Comparison of ENCODE assay signal across 9 mouse cellular contexts in genomic region chr2:18694611-18694950, GRCm38 (mm10). TPM values are rescaled to one million over a fixed set of nuclear protein-coding genes. Genes with fewer than 3 reads are reported as not detected.
DNase-seq lines count a peak whose midpoint lies in the region; ATAC-seq and TF ChIP-seq lines count a peak whose summit lies in the region.
"Had no signal": no experiment of that assay in that cellular context is flagged by ENCODE, and none has a peak within 500 bp of the region (broad histone marks: within the 10 kb centered on the region; RNA-seq: fewer than 3 reads in every experiment).

No protein-coding gene starts in this region.

- H3K27me3 ChIP-seq in heart, embryonic 10.5 days (ENCODE audit: insufficient read depth, poor library complexity, severe bottlenecking): peaks cover 84% of the 10 kb centered on the region
- H3K27me3 ChIP-seq in CH12.LX (replicated peaks): peaks cover 25% of the 10 kb centered on the region
- peaks cover 65% of the 10 kb centered on the region for H3K27me3 ChIP-seq in forebrain, embryonic 12.5 days
- H3K27me3 ChIP-seq in liver, embryonic 15.5 days: peaks cover 94% of the 10 kb centered on the region

- intact Hi-C loops in heart, postnatal 10 days (cut with DNase I): loop anchor here (2.0 to 5.0 kb wide), 4 partner anchors 72 to 667 kb away; partner anchors contain the start of gene Dnajc1

- TF ChIP-seq EP300 in CH12.LX (IDR thresholded peaks at IDR 0.05; ENCODE audit: low read length): no peak

- no peaks in the 10 kb centered on the region for H3K36me3 ChIP-seq in heart, embryonic 10.5 days
- no peaks in the 10 kb centered on the region for H3K36me3 ChIP-seq in CH12.LX (replicated peaks in 1 of 2; ENCODE audit: control insufficient read depth in 1 of 2, insufficient read depth in 1 of 2, low read length in 1 of 2)
- H3K36me3 ChIP-seq in forebrain, embryonic 12.5 days (replicated peaks): no peaks in the 10 kb centered on the region
- no peaks in the 10 kb centered on the region for H3K36me3 ChIP-seq in liver, embryonic 15.5 days (replicated peaks)

- TF ChIP-seq POLR2A in CH12.LX (IDR thresholded peaks at IDR 0.05; ENCODE audit: low read depth, low read length): no peak

- peak; percentile 18 for ATAC-seq in forebrain, embryonic 12.5 days (ENCODE audit: low FRiP score)
- 0 out of 2 replicates have a peak, but pooled peaks have one; percentile 4 for ATAC-seq in liver, embryonic 15.5 days (ENCODE audit: insufficient read depth)

- in situ Hi-C loops in CH12.LX (cut with MboI; ENCODE audit: low pct_ligation_motif_present, low pct_unique_long_range_greater_than_20kb, low sequenced_read_pairs): loop anchor here (25.0 kb wide), 2 partner anchors 307 to 657 kb away; partner anchors contain the start of genes A930004D18Rik, Dnajc1 and Skida1

- peak overlapping the region; percentile 89 for H3K4me3 ChIP-seq in heart, embryonic 10.5 days
- H3K4me3 ChIP-seq in CH12.LX (replicated peaks in 1 of 3; ENCODE audit: low read depth in 2 of 3, low read length in 2 of 3, poor library complexity in 1 of 3): peak overlapping the region; percentile 74 to 84 (median 83)
- H3K4me3 ChIP-seq in forebrain, embryonic 12.5 days (replicated peaks): peak overlapping the region; percentile 55
- peak overlapping the region; percentile 61 for H3K4me3 ChIP-seq in liver, embryonic 15.5 days (replicated peaks)

- no peak for TF ChIP-seq RAD21 in CH12.LX (IDR thresholded peaks at IDR 0.05; ENCODE audit: low read depth, low read length)

- H3K4me2 ChIP-seq in CH12.LX (ENCODE audit: insufficient read depth, low read depth, poor library complexity, severe bottlenecking): peak overlapping the region; percentile 65
- H3K4me2 ChIP-seq in forebrain, embryonic 12.5 days: peak overlapping the region; percentile 98
- peak overlapping the region; percentile 83 for H3K4me2 ChIP-seq in liver, embryonic 15.5 days

- no peak for TF ChIP-seq CTCF in CH12.LX (conservative IDR thresholded peaks at IDR 0.05 in 1 of 2, IDR thresholded peaks at IDR 0.05 in 1 of 2; ENCODE audit: low read depth in 2 of 2, low read length in 2 of 2)

- H3K4me1 ChIP-seq in heart, embryonic 10.5 days: peaks cover 28% of the 10 kb centered on the region
- peaks cover 0 to 10% of the 10 kb centered on the region in 2 experiments; a peak in 2 of 4 replicates for H3K4me1 ChIP-seq in CH12.LX (ENCODE audit: control insufficient read depth in 1 of 2, insufficient read depth in 2 of 2)
- peaks cover 34% of the 10 kb centered on the region for H3K4me1 ChIP-seq in forebrain, embryonic 12.5 days
- peaks cover 14% of the 10 kb centered on the region for H3K4me1 ChIP-seq in liver, embryonic 15.5 days (replicated peaks)

- H3K9me3 ChIP-seq in heart, embryonic 10.5 days: no peaks in the 10 kb centered on the region
- H3K9me3 ChIP-seq in CH12.LX (replicated peaks; ENCODE audit: low read length): peaks cover 5% of the 10 kb centered on the region
- H3K9me3 ChIP-seq in forebrain, embryonic 12.5 days: no peaks in the 10 kb centered on the region
- no peaks in the 10 kb centered on the region for H3K9me3 ChIP-seq in liver, embryonic 15.5 days (replicated peaks)

- H3K9ac ChIP-seq in CH12.LX (ENCODE audit: insufficient read depth, low read depth): peak overlapping the region; percentile 95
- peak overlapping the region; percentile 70 for H3K9ac ChIP-seq in forebrain, embryonic 12.5 days
- peak overlapping the region; percentile 57 for H3K9ac ChIP-seq in liver, embryonic 15.5 days

- peak overlapping the region; percentile 92 for H3K27ac ChIP-seq in heart, embryonic 10.5 days
- H3K27ac ChIP-seq in CH12.LX (ENCODE audit: insufficient read depth, low read depth): peak overlapping the region; percentile 91
- H3K27ac ChIP-seq in forebrain, embryonic 12.5 days: peak overlapping the region; percentile 68; the same call in 1 of the 2 replicates
- H3K27ac ChIP-seq in liver, embryonic 15.5 days (replicated peaks): no peak overlapping the region

- no peaks in the 10 kb centered on the region for H3K79me2 ChIP-seq in CH12.LX (replicated peaks; ENCODE audit: control insufficient read depth, extremely low read depth, insufficient read depth, poor library complexity, severe bottlenecking)

- DNase-seq in heart, embryonic 10.5 days (ENCODE audit: low spot score): no peak
- DNase-seq in heart, postnatal 10 days: no peak
- no peak for DNase-seq in CH12.LX (ENCODE audit: extremely low read depth)
- no peak for DNase-seq in adrenal gland, postnatal 4 days (ENCODE audit: low spot score in 2 of 2)
- DNase-seq in c-Kit-positive CD71-positive TER-119-positive erythroid progenitor cells, embryonic 14.5 days (ENCODE audit: low spot score): no peak
- DNase-seq in urinary bladder, postnatal 10 days (ENCODE audit: low spot score): no peak

- dilution Hi-C loops in CH12.LX (cut with MboI; ENCODE audit: extremely low pct_ligation_motif_present, extremely low pct_unique_long_range_greater_than_20kb, low sequenced_read_pairs): no loop called here

- 1% methylated on average over 20 of the region's 20 CpGs for WGBS in heart, embryonic 10.5 days
- under 1% methylated on average over 20 of the region's 20 CpGs for WGBS in forebrain, embryonic 12.5 days
- 2% methylated on average over 20 of the region's 20 CpGs for whole genome bisulfite sequencing in liver, embryonic 15.5 days (ENCODE audit: insufficient replicate concordance)

TF ChIP-seq in CH12.LX, 34 proteins besides CTCF, POLR2A, EP300 and RAD21:
- TF ChIP-seq ZNF384 (IDR thresholded peaks at IDR 0.05; ENCODE audit: low read depth, low read length): no peak
- no peak for TF ChIP-seq TBP (conservative IDR thresholded peaks at IDR 0.05; ENCODE audit: low read depth, low read length)
- TF ChIP-seq POLR2AphosphoS2 (IDR thresholded peaks at IDR 0.05; ENCODE audit: low read depth, low read length): no peak
- TF ChIP-seq ZKSCAN1 (IDR thresholded peaks at IDR 0.05; ENCODE audit: borderline replicate concordance, low read depth, low read length): no peak
- TF ChIP-seq NELFE (IDR thresholded peaks at IDR 0.05; ENCODE audit: low read depth, low read length): no peak
- TF ChIP-seq GABPA (IDR thresholded peaks at IDR 0.05; ENCODE audit: insufficient replicate concordance, low read depth, low read length): no peak
- TF ChIP-seq MAX (IDR thresholded peaks at IDR 0.05; ENCODE audit: low read length): no peak
- TF ChIP-seq ZMIZ1 (IDR thresholded peaks at IDR 0.05; ENCODE audit: low read depth, low read length): no peak
- no peak for TF ChIP-seq CHD1 (IDR thresholded peaks at IDR 0.05; ENCODE audit: low read depth, low read length)
- no peak for TF ChIP-seq ELF1 (IDR thresholded peaks at IDR 0.05; ENCODE audit: low read depth, low read length)
- TF ChIP-seq CHD2 (IDR thresholded peaks at IDR 0.05; ENCODE audit: low read length): no peak
- no peak for TF ChIP-seq MEF2A (IDR thresholded peaks at IDR 0.05; ENCODE audit: borderline replicate concordance, low read depth, low read length)

RNA-seq across cellular contexts. Expression of gene Spag6, which starts 0.7 kb away (rescaled TPM):
- polyA plus RNA-seq in heart, embryonic 10.5 days (2016; fragmentation: Nextera tagmentation; extraction: Ambion mirVana): not detected in 2 replicates
- under 1 TPM in 1 of 2 experiments, not detected in 1; 0.24 TPM for total RNA-seq in heart, postnatal 10 days (2021)
- total RNA-seq in CH12.LX (2012; rRNA removed): 0.34 and 0.63 TPM in 2 replicates
- 0.45 TPM in 1 of 2 replicates, not detected in the other for total RNA-seq in CH12.LX (2014; rRNA removed)
- polyA plus RNA-seq in CH12.LX (2012; ENCODE audit: insufficient read length, low read depth): not detected in 2 replicates
- polyA plus RNA-seq in forebrain, embryonic 12.5 days (2016; fragmentation: Nextera tagmentation; extraction: Ambion mirVana): 0.18 and 0.50 TPM in 2 replicates
- polyA plus RNA-seq in liver, embryonic 15.5 days (2015; fragmentation: Nextera tagmentation; extraction: Ambion mirVana): not detected in 2 replicates
- total RNA-seq in adrenal gland, postnatal 4 days (2021): 1 to 10 TPM; 1.2 to 1.4 TPM
- total RNA-seq: hematopoietic stem cell, adult 5-6 weeks had no signal

RNA-seq across cellular contexts. Expression of gene Bmi1, which starts 17.8 kb away (rescaled TPM):
- 10.0 and 16.0 TPM in 2 replicates for polyA plus RNA-seq in heart, embryonic 10.5 days (2016; fragmentation: Nextera tagmentation; extraction: Ambion mirVana)
- 10 to 100 TPM; 66.4 to 70.2 TPM for total RNA-seq in heart, postnatal 10 days (2021)
- total RNA-seq in CH12.LX (2012; rRNA removed) (38.6 and 50.0 TPM in 2 replicates), CH12.LX (2014; rRNA removed) (87.0 and 95.4 TPM in 2 replicates)
- polyA plus RNA-seq in CH12.LX (2012; ENCODE audit: insufficient read length, low read depth): 44.8 and 51.0 TPM in 2 replicates
- 42.0 and 43.9 TPM in 2 replicates for polyA plus RNA-seq in forebrain, embryonic 12.5 days (2016; fragmentation: Nextera tagmentation; extraction: Ambion mirVana)
- 4.1 and 4.2 TPM in 2 replicates for polyA plus RNA-seq in liver, embryonic 15.5 days (2015; fragmentation: Nextera tagmentation; extraction: Ambion mirVana)
- total RNA-seq in adrenal gland, postnatal 4 days (2021): 10 to 100 TPM; 46.6 to 50.7 TPM

RNA-seq across cellular contexts. Expression of gene Commd3, which starts 22.4 kb away (rescaled TPM):
- 106 and 113 TPM in 2 replicates for polyA plus RNA-seq in heart, embryonic 10.5 days (2016; fragmentation: Nextera tagmentation; extraction: Ambion mirVana)
- total RNA-seq in heart, postnatal 10 days (2021): 100 to 1,000 TPM; 128 to 137 TPM
- total RNA-seq in CH12.LX (2012; rRNA removed): 114 and 116 TPM in 2 replicates
- total RNA-seq in CH12.LX (2014; rRNA removed): 183 and 204 TPM in 2 replicates
- polyA plus RNA-seq in CH12.LX (2012; ENCODE audit: insufficient read length, low read depth): 149 and 159 TPM in 2 replicates
- 156 and 162 TPM in 2 replicates for polyA plus RNA-seq in forebrain, embryonic 12.5 days (2016; fragmentation: Nextera tagmentation; extraction: Ambion mirVana)
- 76.8 and 85.1 TPM in 2 replicates for polyA plus RNA-seq in liver, embryonic 15.5 days (2015; fragmentation: Nextera tagmentation; extraction: Ambion mirVana)
- total RNA-seq in adrenal gland, postnatal 4 days (2021): 100 to 1,000 TPM; 117 to 135 TPM
